Mouse (Mus musculus) liver, postnatal 0 days (tissue): Measurements from ENCODE around the gene Aes.

ENCODE experiments used
- CTCF ChIP-seq: sonication (generic); IDR thresholded peaks from 2 replicates; pipeline ENCODE4 v1.5.1; 2016; ENCODE audit warnings: antibody characterized with exemption, low read depth
- EP300 ChIP-seq: IDR thresholded peaks from 2 replicates; pipeline ENCODE4 v1.6.1; 2016; ENCODE audit warnings: antibody characterized with exemption, low read depth, mild to moderate bottlenecking

GRCm38 (mm10) chr10:81546332-81546731, 13.0 kb upstream of the Aes start:
- TF ChIP-seq CTCF: no peak
- no peak for TF ChIP-seq EP300
